Comparison of ENCODE assay signal across 9 mouse cellular contexts in genomic region chr15:103388556-103389145, GRCm38 (mm10). TPM values are rescaled to one million over a fixed set of nuclear protein-coding genes. Genes with fewer than 3 reads are reported as not detected.
DNase-seq lines count a peak whose midpoint lies in the region; ATAC-seq lines count a peak whose summit lies in the region.
"Had no signal": no experiment of that assay in that cellular context is flagged by ENCODE, and none has a peak within 500 bp of the region (broad histone marks: within the 10 kb centered on the region; RNA-seq: fewer than 3 reads in every experiment).

No protein-coding gene starts in this region.

- H3K9me3 ChIP-seq in heart, embryonic 16.5 days (replicated peaks; ENCODE audit: control insufficient read depth, low read length): no peaks in the 10 kb centered on the region
- H3K9me3 ChIP-seq in midbrain, embryonic 15.5 days: no peaks in the 10 kb centered on the region
- H3K9me3 ChIP-seq: megakaryocyte, embryonic 14.5 days had no signal

- no peaks in the 10 kb centered on the region for H3K27me3 ChIP-seq in heart, embryonic 16.5 days (ENCODE audit: control insufficient read depth, insufficient read depth, low read length)
- H3K27me3 ChIP-seq in midbrain, embryonic 15.5 days (replicated peaks): no peaks in the 10 kb centered on the region

- H3K4me3 ChIP-seq in heart, embryonic 16.5 days (ENCODE audit: low read length): no peak overlapping the region
- no peak overlapping the region for H3K4me3 ChIP-seq in midbrain, embryonic 15.5 days
- H3K4me3 ChIP-seq: megakaryocyte, embryonic 14.5 days had no signal

- H3K4me2 ChIP-seq in heart, embryonic 16.5 days (ENCODE audit: low read depth, low read length): no peak overlapping the region
- no peak overlapping the region for H3K4me2 ChIP-seq in midbrain, embryonic 15.5 days

- ATAC-seq in heart, embryonic 16.5 days (replicated peaks; ENCODE audit: extremely low read depth, insufficient read depth, low FRiP score): peak; percentile 52; the same call in 1 of the 2 replicates
- no peak for ATAC-seq in midbrain, embryonic 15.5 days (replicated peaks)

- DNase-seq in heart, adult 9 months (ENCODE audit: low spot score in 2 of 2): no peak
- DNase-seq in 3T3-L1 (ENCODE audit: low read depth, low spot score) (peak; percentile 88), ES-CJ7 (ENCODE audit: low read depth, low spot score) (peak; percentile 62)
- DNase-seq in kidney, postnatal 36 days: peak; percentile 23 to 42
- no peak for DNase-seq in urinary bladder, postnatal 4 days (ENCODE audit: low spot score in 2 of 2)
- DNase-seq: right cerebral cortex, postnatal 4 days had no signal

- H3K27ac ChIP-seq in heart, embryonic 16.5 days (ENCODE audit: low read length): no peak overlapping the region
- H3K27ac ChIP-seq in midbrain, embryonic 15.5 days: no peak overlapping the region

- WGBS in heart, embryonic 16.5 days: 62% methylated on average over 3 of the region's 4 CpGs
- WGBS in midbrain, embryonic 15.5 days: 60% methylated on average over 4 of the region's 4 CpGs

- no peaks in the 10 kb centered on the region for H3K36me3 ChIP-seq in heart, embryonic 16.5 days (ENCODE audit: control insufficient read depth, insufficient read depth)
- no peaks in the 10 kb centered on the region for H3K36me3 ChIP-seq in midbrain, embryonic 15.5 days (replicated peaks)

- H3K4me1 ChIP-seq in heart, embryonic 16.5 days (ENCODE audit: control insufficient read depth, insufficient read depth, low read length): peaks cover 13% of the 10 kb centered on the region
- H3K4me1 ChIP-seq in midbrain, embryonic 15.5 days: no peaks in the 10 kb centered on the region

- H3K9ac ChIP-seq in heart, embryonic 16.5 days (ENCODE audit: low read length): no peak overlapping the region
- H3K9ac ChIP-seq in midbrain, embryonic 15.5 days: no peak overlapping the region

RNA-seq across cellular contexts. Expression of gene Itga5, which starts 22.1 kb away (rescaled TPM):
- polyA plus RNA-seq in heart, embryonic 16.5 days (2015; fragmentation: Nextera tagmentation; extraction: Ambion mirVana): 64.0 and 72.7 TPM in 2 replicates
- polyA plus RNA-seq in midbrain, embryonic 15.5 days (2015; fragmentation: Nextera tagmentation; extraction: Ambion mirVana): 7.3 and 8.2 TPM in 2 replicates

RNA-seq across cellular contexts. Expression of gene Gtsf1, which starts 41.6 kb away (rescaled TPM):
- polyA plus RNA-seq in heart, embryonic 16.5 days (2015; fragmentation: Nextera tagmentation; extraction: Ambion mirVana): 15.3 and 18.5 TPM in 2 replicates
- polyA plus RNA-seq in midbrain, embryonic 15.5 days (2015; fragmentation: Nextera tagmentation; extraction: Ambion mirVana): not detected in 2 replicates

RNA-seq across cellular contexts. Expression of gene Zfp385a, which starts 48.8 kb away (rescaled TPM):
- 6.5 and 7.5 TPM in 2 replicates for polyA plus RNA-seq in heart, embryonic 16.5 days (2015; fragmentation: Nextera tagmentation; extraction: Ambion mirVana)
- 24.4 and 25.6 TPM in 2 replicates for polyA plus RNA-seq in midbrain, embryonic 15.5 days (2015; fragmentation: Nextera tagmentation; extraction: Ambion mirVana)

RNA-seq across cellular contexts. Expression of gene Gtsf2, which starts 59.6 kb away (rescaled TPM):
- not detected in 2 replicates for polyA plus RNA-seq in heart, embryonic 16.5 days (2015; fragmentation: Nextera tagmentation; extraction: Ambion mirVana)
- not detected in 2 replicates for polyA plus RNA-seq in midbrain, embryonic 15.5 days (2015; fragmentation: Nextera tagmentation; extraction: Ambion mirVana)

Comparison
In these comparisons a context has a peak if more than half of its experiments do, and no peak if none do; other contexts are left out.
1. DNase-seq: peak in 3T3-L1 (single experiment), ES-CJ7 (single experiment) and kidney, postnatal 36 days (2 of 2); none in heart, adult 9 months (0 of 2) and urinary bladder, postnatal 4 days (0 of 2).
2. RNA of gene Gtsf1, which starts 41.6 kb away (polyA plus RNA-seq): 15.3 to 18.5 TPM in heart, embryonic 16.5 days; not detected in midbrain, embryonic 15.5 days; every median in the first group is over 10 times any median in the second.